Mouse (Mus musculus): ENCODE measurements around the gene Hmgn2. TPM values are rescaled to one million over a fixed set of nuclear protein-coding genes. Genes with fewer than 3 reads are reported as not detected.
A peak's percentile ranks its signal among the peaks of the same experiment; 100 is the strongest.

Hmgn2 gene
- polyA plus RNA-seq, 1 experiment from 2014 or later: 2,056 TPM

DNA sequence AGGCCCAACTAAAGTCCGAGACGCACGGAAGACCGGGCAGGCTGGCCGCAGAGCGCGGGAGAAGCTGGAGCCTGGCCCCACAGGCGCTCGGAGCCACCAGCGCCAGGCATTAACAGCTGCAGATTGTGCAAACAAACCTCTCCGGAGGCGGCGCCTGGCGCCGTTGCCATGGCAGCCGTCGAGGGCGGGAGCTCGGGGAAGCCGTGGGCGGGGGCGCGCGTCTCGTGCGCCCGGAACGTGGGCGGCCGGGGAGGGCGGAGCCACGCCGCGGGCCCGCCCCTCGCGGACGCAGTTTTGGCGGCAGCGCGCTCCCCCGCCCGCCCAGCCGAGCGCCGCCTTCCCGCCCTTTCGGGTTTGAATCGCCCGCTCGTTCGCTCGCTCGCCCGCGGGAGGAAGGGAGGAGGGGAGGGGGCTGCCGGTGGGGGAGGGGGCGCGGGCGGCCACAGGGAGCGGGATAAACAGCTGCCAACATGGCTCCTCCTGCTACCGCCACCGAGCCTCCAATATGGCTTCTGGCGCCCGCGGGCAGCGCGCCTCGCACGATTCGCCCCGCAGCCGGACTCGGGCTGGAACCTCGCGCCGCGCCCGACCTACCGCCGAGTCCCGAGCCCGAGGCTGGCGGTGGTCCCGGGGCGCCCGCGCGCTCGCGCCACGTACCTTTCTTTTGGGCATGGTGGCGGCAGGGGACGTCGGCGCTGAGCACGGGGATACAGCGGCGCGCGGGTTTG, 1.1 kb downstream of the Hmgn2 start:
- peaks cover 19% of the 10 kb centered on the region for H3K4me1 ChIP-seq (ENCODE audit: control insufficient read depth, insufficient read depth, low read length)
- peak; percentile 68 for ATAC-seq (ENCODE audit: low read depth)
- under 1% methylated on average over 23 of the region's 101 CpGs for WGBS
- H3K27me3 ChIP-seq (replicated peaks; ENCODE audit: control insufficient read depth, insufficient read depth, low read length): no peaks in the 10 kb centered on the region
- peak overlapping the region; percentile 74 for H3K4me3 ChIP-seq (ENCODE audit: low read depth, low read length)
- peak overlapping the region; percentile 98 for H3K9ac ChIP-seq (ENCODE audit: low read depth, low read length)
- DNase-seq (ENCODE audit: low spot score): peak; percentile 97
- peaks cover 55% of the 10 kb centered on the region for H3K36me3 ChIP-seq (ENCODE audit: control insufficient read depth, insufficient read depth, low read length)
- H3K9me3 ChIP-seq (ENCODE audit: control insufficient read depth, low read length): no peaks in the 10 kb centered on the region
- peak overlapping the region; percentile 99 for H3K27ac ChIP-seq (replicated peaks; ENCODE audit: low read depth, low read length)
- H3K4me2 ChIP-seq (ENCODE audit: low read depth, low read length): peak overlapping the region; percentile 99

DNA sequence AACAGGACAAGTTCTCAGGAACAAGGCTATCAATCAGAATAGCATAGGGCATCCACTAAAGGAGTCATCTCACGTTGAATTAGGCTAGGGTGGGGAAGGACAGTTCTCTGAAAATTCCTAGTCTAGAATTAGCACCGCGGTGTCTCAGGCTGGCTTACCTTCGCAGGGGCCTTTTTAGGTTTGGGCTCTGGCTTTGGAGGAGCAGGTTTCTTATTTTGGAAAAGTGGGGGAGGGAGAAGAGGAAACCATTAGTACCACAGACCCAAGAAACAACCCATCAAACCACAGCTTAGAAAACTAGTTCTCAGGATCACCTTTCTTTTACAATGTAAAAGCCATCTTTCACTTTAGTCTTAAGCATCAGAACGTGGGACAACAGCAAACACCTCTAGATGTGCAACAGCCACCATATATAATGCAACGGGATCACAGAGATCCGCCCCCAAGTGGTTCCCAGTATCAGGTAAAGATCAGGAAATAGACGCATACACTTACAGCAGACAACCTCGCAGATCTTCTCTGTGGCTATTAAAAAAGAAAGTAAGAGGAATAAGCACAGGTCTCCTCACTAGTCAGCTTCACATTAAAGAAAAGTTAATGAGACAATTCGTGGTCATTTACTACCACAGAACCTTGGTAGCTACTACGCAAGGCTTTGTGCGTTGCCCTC, 2.0 kb downstream of the Hmgn2 start:
- peaks cover 49% of the 10 kb centered on the region for H3K36me3 ChIP-seq (ENCODE audit: control insufficient read depth, insufficient read depth, low read length)
- WGBS: 42% methylated on average over 12 of the region's 12 CpGs
- no peak overlapping the region for H3K27ac ChIP-seq (replicated peaks; ENCODE audit: low read depth, low read length)

DNA sequence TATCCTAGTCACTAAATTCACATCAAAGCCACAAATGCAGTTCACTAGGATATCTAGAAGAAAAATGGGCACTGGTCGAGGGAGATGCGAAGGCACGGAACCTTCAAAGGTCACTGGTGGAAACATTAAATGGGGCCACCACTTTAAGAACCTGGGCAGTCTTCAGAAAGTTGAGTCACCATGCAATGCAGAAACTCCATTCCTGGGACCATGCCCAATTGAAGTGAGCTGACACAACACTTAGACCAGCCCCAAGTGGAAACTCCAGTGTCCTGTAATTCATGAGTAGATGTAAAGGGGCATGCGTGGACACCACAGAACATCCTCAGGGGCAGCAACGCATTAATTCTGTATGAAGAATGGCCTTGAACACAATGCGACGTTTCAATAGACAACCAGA, 5.9 kb downstream of the Hmgn2 start:
- DNase-seq (ENCODE audit: low spot score): no peak
- WGBS: 85% methylated on average over 7 of the region's 7 CpGs

More for the DNA sequence above, 2.0 kb downstream of the Hmgn2 start:
- peak overlapping the region; percentile 98 for H3K9ac ChIP-seq (ENCODE audit: low read depth, low read length)
- no peak for DNase-seq (ENCODE audit: low spot score)
- H3K9me3 ChIP-seq (ENCODE audit: control insufficient read depth, low read length): no peaks in the 10 kb centered on the region
- no peak for ATAC-seq (ENCODE audit: low read depth)
- H3K4me1 ChIP-seq (ENCODE audit: control insufficient read depth, insufficient read depth, low read length): peaks cover 19% of the 10 kb centered on the region
- H3K4me2 ChIP-seq (ENCODE audit: low read depth, low read length): peak overlapping the region; percentile 99
- H3K4me3 ChIP-seq (ENCODE audit: low read depth, low read length): peak overlapping the region; percentile 74
- no peaks in the 10 kb centered on the region for H3K27me3 ChIP-seq (replicated peaks; ENCODE audit: control insufficient read depth, insufficient read depth, low read length)

DNA sequence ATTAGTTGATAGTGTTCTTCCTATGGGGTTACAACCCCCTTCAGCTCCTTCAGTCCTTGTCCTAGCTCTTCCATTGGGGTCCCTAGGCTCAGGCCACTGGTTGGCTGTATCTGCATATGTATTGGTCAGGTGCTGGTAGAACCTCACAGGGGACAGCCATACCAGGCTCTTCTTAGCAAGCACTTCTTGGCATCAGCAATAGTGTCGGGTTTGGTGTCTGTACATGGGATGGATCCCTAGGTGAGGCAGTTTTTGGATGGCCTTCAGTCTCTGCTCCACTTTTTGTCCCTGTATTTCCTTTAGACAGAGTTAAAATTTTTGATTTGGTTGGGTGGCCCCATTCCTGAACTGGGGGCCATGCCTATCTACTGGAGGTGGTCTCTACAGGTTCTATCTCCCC, 9.6 kb downstream of the Hmgn2 start:
- H3K9ac ChIP-seq (ENCODE audit: low read depth, low read length): no peak overlapping the region
- no peak overlapping the region for H3K4me3 ChIP-seq (ENCODE audit: low read depth, low read length)
- no peaks in the 10 kb centered on the region for H3K4me1 ChIP-seq (ENCODE audit: control insufficient read depth, insufficient read depth, low read length)
- H3K36me3 ChIP-seq (ENCODE audit: control insufficient read depth, insufficient read depth, low read length): peaks cover 15% of the 10 kb centered on the region
- H3K4me2 ChIP-seq (ENCODE audit: low read depth, low read length): no peak overlapping the region
- H3K27me3 ChIP-seq (replicated peaks; ENCODE audit: control insufficient read depth, insufficient read depth, low read length): no peaks in the 10 kb centered on the region
- ATAC-seq (ENCODE audit: low read depth): no peak
- no peaks in the 10 kb centered on the region for H3K9me3 ChIP-seq (ENCODE audit: control insufficient read depth, low read length)
- 93% methylated on average over 1 of the region's 1 CpGs for WGBS
- DNase-seq (ENCODE audit: low spot score): no peak
- H3K27ac ChIP-seq (replicated peaks; ENCODE audit: low read depth, low read length): no peak overlapping the region

More for the DNA sequence above, 5.9 kb downstream of the Hmgn2 start:
- H3K4me3 ChIP-seq (ENCODE audit: low read depth, low read length): no peak overlapping the region
- no peak overlapping the region for H3K4me2 ChIP-seq (ENCODE audit: low read depth, low read length)
- no peak for ATAC-seq (ENCODE audit: low read depth)
- H3K9ac ChIP-seq (ENCODE audit: low read depth, low read length): no peak overlapping the region
- H3K9me3 ChIP-seq (ENCODE audit: control insufficient read depth, low read length): no peaks in the 10 kb centered on the region
- H3K27me3 ChIP-seq (replicated peaks; ENCODE audit: control insufficient read depth, insufficient read depth, low read length): no peaks in the 10 kb centered on the region
- no peak overlapping the region for H3K27ac ChIP-seq (replicated peaks; ENCODE audit: low read depth, low read length)
- H3K36me3 ChIP-seq (ENCODE audit: control insufficient read depth, insufficient read depth, low read length): peaks cover 40% of the 10 kb centered on the region
- peaks cover 12% of the 10 kb centered on the region for H3K4me1 ChIP-seq (ENCODE audit: control insufficient read depth, insufficient read depth, low read length)

DNA sequence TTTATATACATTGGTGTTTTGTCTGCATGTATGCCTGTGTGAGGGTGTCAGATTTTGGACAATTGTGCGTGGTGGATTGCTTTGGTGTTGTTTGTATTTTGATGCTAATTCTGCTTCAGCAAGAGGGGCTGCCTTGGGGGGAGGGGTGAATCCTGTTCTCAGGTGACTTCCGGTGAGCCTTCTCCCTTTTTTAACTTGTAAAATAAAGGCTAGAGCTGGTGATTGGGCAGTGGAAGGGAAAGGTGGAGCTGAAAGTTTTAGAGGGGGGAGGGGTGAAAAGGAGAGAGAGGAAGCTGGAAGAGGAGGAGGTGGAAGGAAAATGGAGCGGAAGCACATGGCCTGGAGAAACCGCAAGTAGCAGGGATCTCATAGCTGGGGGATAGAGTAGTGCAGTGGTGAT, 12.1 kb downstream of the Hmgn2 start:
- Histone ChIP-seq H3K27me3 (replicated peaks; ENCODE audit: control insufficient read depth, insufficient read depth, low read length) (no peaks in the 10 kb centered on the region), H3K9ac (ENCODE audit: low read depth, low read length) (no peak overlapping the region), H3K36me3 (ENCODE audit: control insufficient read depth, insufficient read depth, low read length) (no peaks in the 10 kb centered on the region), H3K4me2 (ENCODE audit: low read depth, low read length) (no peak overlapping the region), H3K9me3 (ENCODE audit: control insufficient read depth, low read length) (no peaks in the 10 kb centered on the region), H3K4me3 (ENCODE audit: low read depth, low read length) (no peak overlapping the region), H3K27ac (replicated peaks; ENCODE audit: low read depth, low read length) (no peak overlapping the region), H3K4me1 (ENCODE audit: control insufficient read depth, insufficient read depth, low read length) (no peaks in the 10 kb centered on the region)
- WGBS: 83% methylated on average over 4 of the region's 4 CpGs
- ATAC-seq (ENCODE audit: low read depth) (no peak), DNase-seq (ENCODE audit: low spot score) (no peak)

DNA sequence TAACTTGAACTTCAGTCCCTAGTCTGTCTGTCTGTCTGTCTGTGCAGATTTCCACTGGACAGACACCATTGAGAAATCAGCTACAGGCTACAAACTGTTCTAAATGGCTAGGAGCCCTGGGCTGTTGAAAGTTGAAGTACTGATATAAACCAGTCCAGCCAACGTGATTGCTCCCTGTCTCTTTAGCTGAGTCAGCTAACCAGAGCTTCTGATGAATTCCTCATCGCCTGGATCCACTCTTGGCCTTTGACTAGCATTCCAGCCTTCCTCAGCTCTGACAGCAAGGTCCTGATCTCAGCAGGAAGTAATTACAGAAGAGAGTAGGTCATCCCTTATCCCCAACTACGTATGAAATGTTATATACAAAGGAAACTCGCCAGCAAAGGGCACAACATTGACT, 21.7 kb downstream of the Hmgn2 start:
- no peak for ATAC-seq (ENCODE audit: low read depth)
- 46% methylated on average over 4 of the region's 4 CpGs for WGBS
- Histone ChIP-seq H3K4me2 (ENCODE audit: low read depth, low read length) (no peak overlapping the region), H3K4me3 (ENCODE audit: low read depth, low read length) (no peak overlapping the region), H3K4me1 (ENCODE audit: control insufficient read depth, insufficient read depth, low read length) (no peaks in the 10 kb centered on the region), H3K27me3 (replicated peaks; ENCODE audit: control insufficient read depth, insufficient read depth, low read length) (no peaks in the 10 kb centered on the region), H3K36me3 (ENCODE audit: control insufficient read depth, insufficient read depth, low read length) (no peaks in the 10 kb centered on the region), H3K9ac (ENCODE audit: low read depth, low read length) (no peak overlapping the region), H3K9me3 (ENCODE audit: control insufficient read depth, low read length) (0 out of 2 replicates have a peak, but pooled peaks cover 3% of the 10 kb centered on the region), H3K27ac (replicated peaks; ENCODE audit: low read depth, low read length) (no peak overlapping the region)
- no peak for DNase-seq (ENCODE audit: low spot score)

DNA sequence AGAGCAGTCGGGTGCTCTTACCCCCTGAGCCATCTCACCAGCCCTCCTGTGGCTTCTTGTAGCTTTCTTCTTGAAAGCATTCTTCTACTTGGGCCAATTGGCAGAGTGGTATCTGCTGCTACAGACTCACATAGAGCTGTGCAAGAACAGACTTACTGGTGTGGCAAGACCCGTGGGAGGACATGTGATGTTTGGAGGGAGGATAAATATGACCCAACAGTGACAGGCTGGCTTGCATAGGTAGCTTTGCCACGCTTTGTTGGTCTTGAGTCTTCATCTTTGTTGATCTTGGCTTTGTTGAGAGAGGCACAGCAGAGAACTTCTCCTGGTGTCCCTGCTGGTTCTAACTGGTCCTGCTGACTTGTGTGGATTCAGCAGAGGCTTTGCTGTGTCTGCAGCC, 24.7 kb downstream of the Hmgn2 start:
- H3K27ac ChIP-seq (replicated peaks; ENCODE audit: low read depth, low read length): no peak overlapping the region
- 0 out of 2 replicates have a peak, but pooled peaks cover 3% of the 10 kb centered on the region for H3K9me3 ChIP-seq (ENCODE audit: control insufficient read depth, low read length)
- H3K9ac ChIP-seq (ENCODE audit: low read depth, low read length): no peak overlapping the region
- no peaks in the 10 kb centered on the region for H3K4me1 ChIP-seq (ENCODE audit: control insufficient read depth, insufficient read depth, low read length)
- ATAC-seq (ENCODE audit: low read depth) (no peak), DNase-seq (ENCODE audit: low spot score) (no peak)
- no peak overlapping the region for H3K4me3 ChIP-seq (ENCODE audit: low read depth, low read length)
- no peaks in the 10 kb centered on the region for H3K36me3 ChIP-seq (ENCODE audit: control insufficient read depth, insufficient read depth, low read length)
- no peaks in the 10 kb centered on the region for H3K27me3 ChIP-seq (replicated peaks; ENCODE audit: control insufficient read depth, insufficient read depth, low read length)
- no peak overlapping the region for H3K4me2 ChIP-seq (ENCODE audit: low read depth, low read length)
- 68% methylated on average over 3 of the region's 3 CpGs for WGBS

DNA sequence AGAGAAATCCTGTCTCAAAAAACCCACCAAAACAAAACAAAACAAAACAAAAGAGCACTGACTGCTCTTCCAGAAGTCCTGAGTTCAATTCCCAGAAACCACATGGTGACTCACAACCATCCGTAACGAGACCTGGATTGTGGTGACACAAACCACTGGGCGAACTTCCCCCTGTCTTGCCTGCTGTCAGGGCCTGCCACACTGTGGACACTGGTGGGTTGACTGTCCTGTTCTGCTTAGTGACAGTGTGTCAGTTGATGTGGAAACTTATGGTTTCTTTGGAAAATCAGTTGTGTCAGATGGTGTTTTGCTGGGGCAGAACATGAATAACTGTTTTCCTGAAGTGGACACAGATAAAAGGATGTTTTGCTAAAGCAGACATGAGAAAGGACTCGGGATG, 25.8 kb downstream of the Hmgn2 start:
- Histone ChIP-seq H3K4me1 (ENCODE audit: control insufficient read depth, insufficient read depth, low read length) (no peaks in the 10 kb centered on the region), H3K4me3 (ENCODE audit: low read depth, low read length) (no peak overlapping the region), H3K27me3 (replicated peaks; ENCODE audit: control insufficient read depth, insufficient read depth, low read length) (no peaks in the 10 kb centered on the region), H3K4me2 (ENCODE audit: low read depth, low read length) (no peak overlapping the region), H3K9me3 (ENCODE audit: control insufficient read depth, low read length) (0 out of 2 replicates have a peak, but pooled peaks cover 3% of the 10 kb centered on the region), H3K27ac (replicated peaks; ENCODE audit: low read depth, low read length) (no peak overlapping the region), H3K36me3 (ENCODE audit: control insufficient read depth, insufficient read depth, low read length) (no peaks in the 10 kb centered on the region), H3K9ac (ENCODE audit: low read depth, low read length) (no peak overlapping the region)
- WGBS: 89% methylated on average over 4 of the region's 4 CpGs
- ATAC-seq (ENCODE audit: low read depth) (no peak), DNase-seq (ENCODE audit: low spot score) (no peak)

All from embryonic facial prominence, embryonic 14.5 days (tissue).